Mouse (Mus musculus): ENCODE measurements around the gene Nsun2. TPM values are rescaled to one million over a fixed set of nuclear protein-coding genes. Genes with fewer than 3 reads are reported as not detected.
"Not testable (repeated sequence)": the region's sequence is repeated elsewhere in the genome, so short reads cannot be mapped to it uniquely, and the experiment has no call there.

The Nsun2 gene
- polyA plus RNA-seq, 2 experiments = 102 to 134 TPM

DNA sequence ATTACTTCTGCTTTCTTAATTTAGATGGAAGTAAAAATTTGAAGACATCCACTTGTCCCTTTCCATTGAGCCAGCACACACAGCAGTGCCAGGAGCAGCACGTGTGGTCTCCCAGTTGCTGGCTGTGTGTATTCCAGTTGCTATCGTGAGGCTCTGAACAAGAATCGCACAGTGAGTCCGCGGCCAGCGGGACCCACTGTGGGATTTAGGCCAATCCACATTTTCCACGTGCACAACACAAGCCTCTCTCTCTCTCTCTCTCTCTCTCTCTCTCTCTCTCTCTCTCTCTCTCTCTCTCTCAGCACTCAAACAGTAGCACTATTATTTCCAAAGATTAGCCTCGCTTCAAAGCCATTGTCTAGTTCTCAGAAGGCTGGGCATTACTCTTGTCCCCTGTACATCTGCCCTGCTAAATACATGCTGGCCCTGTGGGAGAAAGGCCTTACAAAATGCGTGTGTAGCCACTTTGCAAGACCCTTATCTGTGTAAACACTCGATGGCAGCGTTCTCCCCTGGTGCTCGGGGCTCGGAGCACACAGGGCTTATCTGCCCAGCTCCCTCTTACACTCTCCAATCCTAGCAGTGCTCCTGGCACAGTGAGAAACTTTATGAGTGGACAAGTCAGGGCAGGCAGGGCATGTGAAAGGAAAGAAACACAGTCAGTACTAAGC lies 25.9 kb downstream of the Nsun2 start:
- H3K4me3 ChIP-seq (replicated peaks; ENCODE audit: low read length) = no peak overlapping the region
- no peaks in the 10 kb centered on the region for H3K9me3 ChIP-seq (ENCODE audit: control insufficient read depth, low read length)
- no peaks in the 10 kb centered on the region for H3K36me3 ChIP-seq (ENCODE audit: control insufficient read depth, insufficient read depth, low read length)
- H3K27me3 ChIP-seq (ENCODE audit: control insufficient read depth, insufficient read depth, low read length) = no peaks in the 10 kb centered on the region
- H3K9ac ChIP-seq (ENCODE audit: low read depth, low read length, severe bottlenecking) = no peak overlapping the region
- 79% methylated on average over 13 of the region's 13 CpGs for WGBS
- no peak overlapping the region for H3K4me2 ChIP-seq (replicated peaks; ENCODE audit: low read depth, low read length, severe bottlenecking)
- no peak overlapping the region for H3K27ac ChIP-seq (replicated peaks; ENCODE audit: low read depth, low read length)
- H3K4me1 ChIP-seq (ENCODE audit: control insufficient read depth, insufficient read depth, low read length) = no peaks in the 10 kb centered on the region
- ATAC-seq (ENCODE audit: low FRiP score, low read depth) (no peak), DNase-seq (ENCODE audit: low spot score) (no peak)
- no peak for TF ChIP-seq POLR2A (IDR thresholded peaks at IDR 0.05; ENCODE audit: borderline replicate concordance, extremely low read depth, insufficient read depth, insufficient read length)

DNA sequence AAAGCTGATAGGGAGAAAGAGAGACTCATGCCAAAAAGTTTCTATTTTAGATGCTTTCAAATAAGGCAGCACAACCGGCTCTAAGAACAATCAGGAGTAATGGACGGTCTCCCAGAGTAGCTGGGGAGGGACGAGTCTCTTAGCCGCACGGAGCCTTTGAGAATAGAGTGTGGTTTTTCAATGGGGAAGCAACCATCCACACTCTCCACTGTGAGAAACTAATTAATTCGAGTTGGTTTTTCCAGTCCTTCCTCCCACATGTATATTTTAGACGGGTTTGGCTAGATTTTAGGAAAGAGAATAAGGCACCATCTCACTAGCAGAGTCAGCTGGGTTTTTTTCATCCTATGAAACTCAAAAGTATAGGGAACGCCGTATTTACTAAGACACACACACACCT lies 28.5 kb downstream of the Nsun2 start:
- DNase-seq (ENCODE audit: low spot score) = no peak
- no peaks in the 10 kb centered on the region for H3K4me1 ChIP-seq (ENCODE audit: control insufficient read depth, insufficient read depth, low read length)

DNA sequence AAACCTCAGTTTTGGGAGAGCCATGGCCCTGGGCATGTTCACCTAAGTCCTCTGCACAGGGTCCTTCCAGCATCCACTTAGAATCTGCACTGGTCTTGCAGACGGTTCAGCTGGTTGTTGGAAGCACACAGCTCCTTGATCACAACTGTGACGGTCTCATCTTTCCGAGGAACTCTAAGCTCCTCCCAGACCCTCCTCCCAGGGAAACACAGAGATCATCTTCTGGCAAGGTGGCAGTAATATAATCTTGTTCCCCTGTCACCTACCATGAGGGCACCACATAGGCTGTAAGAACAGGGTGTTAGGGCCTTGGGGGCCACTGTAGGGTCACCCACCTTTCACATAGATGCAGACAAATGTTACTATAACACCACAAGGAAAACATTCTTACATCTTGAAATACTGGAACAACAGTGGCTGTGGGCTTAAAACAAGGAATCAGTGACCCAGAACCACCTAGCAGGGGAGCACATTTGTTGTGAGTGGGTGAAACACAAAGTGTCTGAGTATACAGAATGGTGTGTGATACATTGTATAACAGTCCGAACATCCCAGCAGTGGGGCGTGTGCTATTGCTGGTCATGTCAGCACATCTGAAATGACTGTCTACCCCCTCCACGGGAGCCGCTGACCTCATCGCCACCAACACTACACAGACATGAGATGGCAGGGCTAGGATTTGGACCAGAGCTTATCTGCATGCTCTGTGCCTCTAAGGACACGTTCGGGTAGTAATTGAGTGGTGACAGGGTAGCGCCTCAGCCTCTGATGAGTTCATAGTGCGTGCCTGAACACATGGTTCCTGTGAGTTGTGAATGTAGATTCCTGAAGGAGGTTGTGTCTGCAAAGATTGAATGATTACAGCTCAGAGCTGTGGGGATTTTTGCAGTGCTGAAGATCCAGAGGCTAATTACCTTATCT lies 29.4 kb downstream of the Nsun2 start:
- Histone ChIP-seq H3K4me2 (replicated peaks; ENCODE audit: low read depth, low read length, severe bottlenecking) (no peak overlapping the region), H3K9ac (ENCODE audit: low read depth, low read length, severe bottlenecking) (no peak overlapping the region), H3K4me1 (ENCODE audit: control insufficient read depth, insufficient read depth, low read length) (no peaks in the 10 kb centered on the region), H3K4me3 (replicated peaks; ENCODE audit: low read length) (no peak overlapping the region), H3K36me3 (ENCODE audit: control insufficient read depth, insufficient read depth, low read length) (no peaks in the 10 kb centered on the region), H3K27me3 (ENCODE audit: control insufficient read depth, insufficient read depth, low read length) (no peaks in the 10 kb centered on the region), H3K27ac (replicated peaks; ENCODE audit: low read depth, low read length) (no peak overlapping the region), H3K9me3 (ENCODE audit: control insufficient read depth, low read length) (no peaks in the 10 kb centered on the region)
- no peak for TF ChIP-seq POLR2A (IDR thresholded peaks at IDR 0.05; ENCODE audit: borderline replicate concordance, extremely low read depth, insufficient read depth, insufficient read length)
- ATAC-seq (ENCODE audit: low FRiP score, low read depth) = no peak
- DNase-seq (ENCODE audit: low spot score) = no peak
- 69% methylated on average over 12 of the region's 12 CpGs for WGBS

More for the DNA sequence above, 28.5 kb downstream of the Nsun2 start:
- no peak for TF ChIP-seq POLR2A (IDR thresholded peaks at IDR 0.05; ENCODE audit: borderline replicate concordance, extremely low read depth, insufficient read depth, insufficient read length)
- no peak overlapping the region for H3K27ac ChIP-seq (replicated peaks; ENCODE audit: low read depth, low read length)
- H3K9me3 ChIP-seq (ENCODE audit: control insufficient read depth, low read length) = no peaks in the 10 kb centered on the region
- 83% methylated on average over 9 of the region's 9 CpGs for WGBS
- H3K27me3 ChIP-seq (ENCODE audit: control insufficient read depth, insufficient read depth, low read length) = no peaks in the 10 kb centered on the region
- no peak overlapping the region for H3K9ac ChIP-seq (ENCODE audit: low read depth, low read length, severe bottlenecking)
- no peak overlapping the region for H3K4me2 ChIP-seq (replicated peaks; ENCODE audit: low read depth, low read length, severe bottlenecking)
- no peak for ATAC-seq (ENCODE audit: low FRiP score, low read depth)
- no peak overlapping the region for H3K4me3 ChIP-seq (replicated peaks; ENCODE audit: low read length)
- H3K36me3 ChIP-seq (ENCODE audit: control insufficient read depth, insufficient read depth, low read length) = no peaks in the 10 kb centered on the region

DNA sequence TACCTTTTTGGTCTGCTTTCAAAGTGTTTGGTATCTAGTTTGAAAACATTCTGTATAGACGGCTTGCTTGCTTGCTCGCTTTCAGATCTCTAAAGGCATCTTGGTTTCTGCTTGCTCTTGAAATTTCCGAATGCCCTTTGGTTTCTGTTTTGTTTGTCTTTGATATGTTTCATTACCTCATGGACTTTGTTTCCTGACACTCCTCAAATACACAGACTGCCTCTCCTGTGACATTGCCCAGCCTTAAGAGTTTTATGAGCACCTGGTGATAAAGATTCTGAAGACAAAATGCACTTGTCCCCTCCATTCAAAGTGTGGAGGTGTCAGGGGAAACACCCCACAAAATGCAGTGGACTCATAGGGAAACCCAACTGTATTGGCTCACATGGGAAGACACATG lies 30.4 kb downstream of the Nsun2 start:
- ATAC-seq (ENCODE audit: low FRiP score, low read depth) (no peak), DNase-seq (ENCODE audit: low spot score) (no peak)
- H3K27ac ChIP-seq (replicated peaks; ENCODE audit: low read depth, low read length) = no peak overlapping the region
- H3K9ac ChIP-seq (ENCODE audit: low read depth, low read length, severe bottlenecking) = no peak overlapping the region
- H3K4me3 ChIP-seq (replicated peaks; ENCODE audit: low read length) = no peak overlapping the region
- H3K9me3 ChIP-seq (ENCODE audit: control insufficient read depth, low read length) = no peaks in the 10 kb centered on the region
- no peak for TF ChIP-seq POLR2A (IDR thresholded peaks at IDR 0.05; ENCODE audit: borderline replicate concordance, extremely low read depth, insufficient read depth, insufficient read length)
- no peaks in the 10 kb centered on the region for H3K4me1 ChIP-seq (ENCODE audit: control insufficient read depth, insufficient read depth, low read length)
- no peaks in the 10 kb centered on the region for H3K36me3 ChIP-seq (ENCODE audit: control insufficient read depth, insufficient read depth, low read length)
- no peak overlapping the region for H3K4me2 ChIP-seq (replicated peaks; ENCODE audit: low read depth, low read length, severe bottlenecking)
- no peaks in the 10 kb centered on the region for H3K27me3 ChIP-seq (ENCODE audit: control insufficient read depth, insufficient read depth, low read length)
- 70% methylated on average over 3 of the region's 3 CpGs for WGBS

DNA sequence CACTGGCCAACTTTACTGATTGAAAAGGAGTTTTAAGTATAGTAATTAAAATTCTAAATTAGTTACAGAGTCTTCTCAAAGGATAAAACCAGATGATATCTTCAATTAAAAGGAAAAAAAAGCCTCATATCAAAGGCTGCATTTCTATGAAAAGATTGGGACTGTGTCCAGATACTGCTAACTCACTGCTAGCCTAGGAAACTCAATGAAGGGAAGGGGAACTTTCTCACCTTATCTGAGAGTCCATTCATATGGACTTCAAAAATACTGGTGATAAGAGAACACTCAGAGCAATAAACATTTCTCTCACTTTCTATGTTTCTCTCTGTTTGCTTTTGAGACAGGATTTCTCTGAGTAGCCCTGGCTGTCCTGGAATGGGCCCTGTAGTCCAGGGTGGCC lies 31.0 kb downstream of the Nsun2 start:
- Histone ChIP-seq H3K4me3 (replicated peaks; ENCODE audit: low read length) (no peak overlapping the region), H3K4me1 (ENCODE audit: control insufficient read depth, insufficient read depth, low read length) (no peaks in the 10 kb centered on the region), H3K27me3 (ENCODE audit: control insufficient read depth, insufficient read depth, low read length) (no peaks in the 10 kb centered on the region), H3K4me2 (replicated peaks; ENCODE audit: low read depth, low read length, severe bottlenecking) (no peak overlapping the region), H3K9me3 (ENCODE audit: control insufficient read depth, low read length) (no peaks in the 10 kb centered on the region), H3K27ac (replicated peaks; ENCODE audit: low read depth, low read length) (no peak overlapping the region), H3K9ac (ENCODE audit: low read depth, low read length, severe bottlenecking) (no peak overlapping the region), H3K36me3 (ENCODE audit: control insufficient read depth, insufficient read depth, low read length) (no peaks in the 10 kb centered on the region)
- no peak for TF ChIP-seq POLR2A (IDR thresholded peaks at IDR 0.05; ENCODE audit: borderline replicate concordance, extremely low read depth, insufficient read depth, insufficient read length)
- DNase-seq (ENCODE audit: low spot score) (no peak), ATAC-seq (ENCODE audit: low FRiP score, low read depth) (no peak)

DNA sequence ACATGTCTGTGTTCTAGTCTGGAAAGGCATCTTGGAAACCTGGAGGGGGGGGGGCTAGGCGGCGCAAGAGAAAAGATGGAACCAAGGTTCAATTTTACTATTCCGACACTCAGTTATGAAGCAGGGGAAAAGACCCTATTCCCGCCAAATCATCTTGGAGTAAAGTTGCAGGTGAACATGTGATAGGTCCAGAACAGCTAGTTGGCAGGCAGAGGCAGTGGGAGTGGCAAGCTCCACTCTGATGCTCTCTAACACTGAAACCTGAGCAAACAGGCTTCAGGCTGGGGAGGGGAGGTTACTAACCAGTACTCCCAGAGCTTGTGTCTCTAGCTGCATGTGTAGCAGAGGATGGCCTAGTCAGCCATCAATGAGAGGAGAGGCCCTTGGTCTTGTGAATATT lies 31.9 kb downstream of the Nsun2 start:
- not testable (repeated sequence) for H3K9ac ChIP-seq (ENCODE audit: low read depth, low read length, severe bottlenecking); DNase-seq (ENCODE audit: low spot score); H3K36me3 ChIP-seq (ENCODE audit: control insufficient read depth, insufficient read depth, low read length); ATAC-seq (ENCODE audit: low FRiP score, low read depth); H3K27me3 ChIP-seq (ENCODE audit: control insufficient read depth, insufficient read depth, low read length); H3K4me1 ChIP-seq (ENCODE audit: control insufficient read depth, insufficient read depth, low read length); H3K4me2 ChIP-seq (replicated peaks; ENCODE audit: low read depth, low read length, severe bottlenecking); H3K9me3 ChIP-seq (ENCODE audit: control insufficient read depth, low read length); H3K4me3 ChIP-seq (replicated peaks; ENCODE audit: low read length); H3K27ac ChIP-seq (replicated peaks; ENCODE audit: low read depth, low read length)
- WGBS = 92% methylated on average over 4 of the region's 4 CpGs

Measured in limb, embryonic 14.5 days (tissue).